Mouse (Mus musculus) adipocyte (in vitro differentiated cells): ENCODE data around the gene Mtrex.

ENCODE experiments used
- DNase-seq: peaks from one replicate; pipeline ENCODE4 v3.0.0-alpha.2; 2016; ENCODE audit warnings: low spot score

The Mtrex gene

DNA sequence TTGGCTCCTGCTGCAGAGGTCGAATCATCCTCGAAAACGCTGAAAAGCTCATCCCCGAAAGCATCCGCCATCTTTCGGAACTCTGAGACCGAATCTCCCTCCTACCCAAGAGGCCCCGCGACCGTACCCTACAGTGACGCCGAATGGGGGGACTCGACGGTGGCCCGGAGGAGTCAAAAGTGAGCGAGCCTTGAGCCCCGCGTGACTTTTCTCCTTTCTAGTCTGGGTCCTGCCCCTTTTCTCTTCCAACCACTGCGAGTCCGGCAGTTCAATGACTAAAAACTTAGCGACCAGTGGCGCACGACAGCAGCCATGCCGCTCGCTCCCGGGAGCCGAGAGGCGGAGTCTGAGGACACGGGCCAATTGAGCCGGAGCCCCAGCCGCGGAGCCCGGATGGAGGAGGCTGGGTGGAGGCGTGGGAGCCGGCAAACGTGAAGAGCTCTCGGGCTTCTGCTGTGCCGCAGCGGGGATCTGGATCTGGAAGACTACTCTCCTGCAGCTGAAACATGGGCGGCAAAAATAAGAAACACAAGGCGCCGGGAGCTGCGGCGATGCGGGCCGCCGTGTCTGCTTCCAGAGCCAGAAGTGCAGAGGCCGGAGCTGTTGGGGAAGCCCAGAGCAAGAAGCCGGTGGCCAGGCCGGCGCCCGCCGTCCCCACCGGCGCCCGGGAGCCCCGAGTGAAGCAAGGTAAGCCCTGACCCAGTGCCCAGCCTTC is at the start of gene Mtrex, which contains the start of gene Dhx29:
Gene Mtrex, minus strand, starts transcription at position 112 of the 715 bp plus-strand sequence.
Gene Dhx29, plus strand, starts transcription at position 168 of the 715 bp plus-strand sequence.
- DNase-seq = peak; percentile 98

DNA sequence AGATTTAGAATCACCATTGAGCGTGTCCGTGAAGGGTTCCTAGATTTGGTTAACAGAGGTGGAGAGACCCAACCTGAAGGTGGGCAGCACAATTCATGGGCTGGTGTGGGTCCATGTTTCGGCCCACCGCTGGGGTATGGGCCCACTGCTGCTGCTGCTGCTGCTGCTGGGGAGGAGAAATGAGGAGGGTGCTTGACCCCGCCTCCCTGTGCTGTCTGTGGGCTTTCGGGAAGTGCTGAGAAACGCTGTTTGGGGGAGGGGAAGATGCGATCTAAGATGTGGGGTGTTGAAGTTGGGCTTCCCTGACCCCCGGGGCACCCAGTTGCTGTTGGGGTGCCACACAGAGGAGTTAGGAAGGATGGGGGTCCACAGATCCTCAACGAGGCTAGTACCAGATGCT is 49.5 kb upstream of the Mtrex start:
- no peak for DNase-seq

DNA sequence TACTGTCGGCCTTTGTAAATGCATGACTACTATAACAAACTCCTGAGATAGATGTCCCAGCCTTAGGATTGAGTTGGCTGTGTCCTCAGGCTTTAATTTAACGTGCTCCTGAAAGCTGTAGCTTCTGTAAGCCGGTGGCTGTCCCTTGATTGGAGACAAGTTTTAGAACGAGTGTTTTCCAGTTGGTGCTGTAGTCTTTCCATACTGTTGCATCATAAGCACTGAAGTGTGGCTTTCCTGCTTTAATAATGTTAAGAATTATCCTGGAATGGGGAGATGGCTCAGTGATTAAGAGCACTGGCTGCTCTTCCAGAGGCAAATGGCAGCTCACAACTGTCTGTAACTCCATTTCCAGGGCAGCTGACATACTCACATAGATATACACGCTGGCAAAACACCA is 40.1 kb upstream of the Mtrex start:
- DNase-seq = no peak

DNA sequence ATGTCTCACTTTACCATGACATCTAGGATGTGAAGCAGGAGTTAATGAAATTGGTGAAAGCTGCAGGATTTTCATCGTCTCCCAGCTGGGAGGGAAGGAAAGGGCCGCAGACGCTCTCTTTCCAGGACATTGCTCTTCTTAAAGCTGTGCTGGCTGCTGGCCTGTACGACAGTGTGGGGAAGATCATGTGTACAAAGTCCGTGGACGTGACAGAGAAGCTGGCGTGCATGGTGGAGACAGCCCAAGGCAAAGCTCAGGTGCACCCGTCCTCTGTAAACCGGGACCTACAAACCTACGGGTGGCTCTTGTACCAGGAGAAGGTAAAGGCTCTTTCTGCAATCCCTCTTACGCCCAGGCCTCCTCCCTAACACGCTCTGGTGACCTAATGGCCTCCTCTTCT is 37.2 kb upstream of the Mtrex start:
- DNase-seq = no peak

DNA sequence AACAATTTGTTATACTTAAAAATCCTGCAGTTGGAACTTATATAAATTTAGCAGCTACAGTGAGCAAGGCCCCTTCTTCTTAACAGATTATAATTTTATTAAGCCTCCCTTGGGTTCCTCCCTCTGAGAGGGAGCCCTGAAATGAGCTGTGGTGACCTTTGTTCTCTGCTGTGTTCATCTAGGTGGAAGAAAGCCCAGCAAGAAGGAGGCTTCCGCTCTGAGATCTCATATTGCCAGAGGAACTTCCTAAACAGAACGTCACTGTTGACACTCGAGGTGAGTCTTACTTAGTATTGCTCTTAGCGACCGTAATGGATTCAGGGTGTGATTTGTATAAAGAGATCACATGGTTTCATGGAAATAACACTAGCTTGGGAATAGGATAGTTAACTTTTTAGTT is 35.9 kb upstream of the Mtrex start:
- DNase-seq = no peak

DNA sequence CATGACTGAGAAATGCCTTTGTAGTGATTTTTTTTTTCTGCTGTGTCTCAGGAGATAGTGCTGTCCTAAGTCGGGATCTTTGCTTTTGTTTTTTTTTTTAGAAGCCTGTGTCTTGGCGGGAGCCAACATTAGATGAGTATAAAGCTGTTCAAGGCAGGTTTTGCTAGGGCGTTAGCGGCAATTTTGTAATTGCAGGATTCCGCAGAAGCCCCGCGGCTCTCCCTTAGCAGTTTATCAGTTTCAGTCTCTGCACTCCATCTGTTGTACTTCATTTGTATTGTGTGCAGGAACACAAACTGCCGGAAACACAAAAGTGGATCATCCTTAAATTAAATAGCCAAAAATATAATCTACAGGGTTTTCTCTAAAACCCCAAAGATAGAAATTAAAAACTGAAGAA is 26.9 kb upstream of the Mtrex start:
- no peak for DNase-seq

DNA sequence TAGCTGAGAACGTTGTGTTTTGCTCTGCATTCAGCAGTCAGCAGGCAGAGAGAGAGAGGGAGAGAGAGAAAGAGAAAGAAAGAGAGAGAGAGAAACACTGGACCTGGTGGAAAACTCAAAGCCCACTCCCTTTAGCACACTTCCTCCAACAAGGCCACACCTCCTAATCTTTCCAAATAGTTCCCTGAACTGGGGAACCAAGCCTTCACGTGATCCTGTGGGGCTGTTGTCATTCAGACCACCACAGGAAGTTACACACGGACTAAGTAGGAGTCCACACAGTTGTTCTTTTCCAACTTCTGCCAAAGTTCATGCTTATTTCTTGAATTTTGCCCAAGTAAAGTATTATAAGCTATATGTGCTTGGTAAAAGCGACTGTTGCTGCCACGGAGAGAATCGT is 18.7 kb upstream of the Mtrex start:
- no peak for DNase-seq

DNA sequence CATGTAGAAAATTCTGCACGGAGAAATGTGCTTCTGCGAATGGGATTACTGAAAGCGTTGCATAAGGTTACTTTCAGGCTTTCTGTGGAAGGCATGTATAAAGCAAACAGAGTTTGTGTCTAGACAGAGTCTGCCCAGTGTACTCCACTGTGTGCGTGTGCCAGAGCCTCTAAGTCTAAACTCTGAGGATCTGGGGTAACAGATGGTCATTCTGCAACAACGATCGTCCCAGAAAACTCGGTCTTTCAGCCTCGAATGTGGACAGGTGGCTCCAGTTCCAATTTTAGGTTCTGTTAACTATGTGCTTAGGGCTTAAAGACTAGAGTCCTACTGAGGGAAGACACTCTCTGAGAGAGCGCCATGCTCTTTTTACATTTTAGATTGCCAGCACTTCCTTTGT is 18.1 kb upstream of the Mtrex start:
- no peak for DNase-seq

DNA sequence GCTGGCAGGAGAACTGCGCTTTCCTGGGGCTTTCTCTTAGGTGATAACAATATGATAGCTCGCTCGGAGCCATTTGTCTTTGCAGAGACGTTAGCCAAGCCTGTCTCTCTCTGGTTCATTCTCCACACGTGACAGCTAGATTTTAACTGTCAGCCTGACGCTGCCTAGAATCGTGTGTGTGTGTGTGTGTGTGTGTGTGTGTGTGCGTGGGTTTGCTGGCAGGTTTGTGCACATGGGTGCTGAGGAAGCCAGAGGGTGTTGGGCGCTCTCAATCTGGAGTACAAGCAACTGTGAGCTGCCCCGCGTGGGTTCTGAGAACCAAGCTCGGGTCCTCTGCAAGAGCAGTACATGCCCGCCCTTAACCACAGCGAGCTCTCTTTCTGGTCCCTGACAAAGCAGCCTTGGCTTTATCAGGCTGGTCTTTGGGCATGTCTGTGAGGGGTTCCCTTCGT is 14.7 kb upstream of the Mtrex start:
- DNase-seq = no peak

DNA sequence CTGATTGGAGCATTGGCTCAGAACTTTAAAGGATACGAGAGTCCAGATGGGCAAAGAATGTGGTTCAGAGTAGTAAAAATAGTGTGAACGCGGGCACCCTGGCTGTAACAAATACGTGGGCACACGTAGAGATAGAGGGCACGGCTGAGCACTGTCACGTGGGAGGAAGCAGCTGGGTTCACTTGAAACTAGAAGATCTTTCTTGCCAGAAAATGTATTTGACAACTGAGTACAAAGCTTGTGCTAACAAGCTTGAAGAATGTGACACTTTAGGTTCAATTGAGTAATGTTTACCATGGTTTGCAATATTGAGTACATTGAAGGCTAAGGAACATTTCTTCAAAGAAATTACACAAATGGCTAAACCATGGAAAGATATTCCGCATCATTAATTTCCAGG is 10.9 kb upstream of the Mtrex start:
- DNase-seq = no peak

DNA sequence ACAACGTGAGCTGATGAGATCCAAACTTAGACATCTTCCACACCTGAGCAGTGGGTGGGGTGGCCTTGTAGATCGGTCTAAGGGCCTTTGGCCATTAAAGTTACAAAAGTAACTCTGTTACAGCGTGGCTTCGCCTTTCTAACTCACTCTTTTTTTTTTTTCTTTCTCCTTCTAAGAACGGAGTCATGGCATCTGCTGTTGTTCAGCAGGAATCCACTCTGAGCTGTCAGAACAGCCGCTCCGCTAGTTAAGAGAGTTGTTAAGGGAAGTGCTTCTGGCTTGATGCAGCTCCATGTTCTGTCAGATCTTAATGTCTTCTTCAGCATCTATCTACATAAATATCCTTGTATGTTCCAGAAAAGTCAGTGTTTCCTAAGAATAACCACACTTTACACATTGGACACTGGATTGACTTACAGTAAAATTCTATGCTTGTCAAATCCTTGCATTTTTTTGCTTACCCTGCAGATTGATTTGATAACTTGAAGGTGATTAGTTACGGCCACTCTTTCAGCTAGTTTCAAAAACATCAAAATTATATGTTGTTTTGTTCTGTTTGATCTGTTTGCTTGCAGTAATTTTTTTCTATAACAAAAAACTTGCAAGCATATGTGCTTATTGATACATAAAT is 955 bp upstream of the Mtrex start:
- DNase-seq = peak; percentile 9

DNA sequence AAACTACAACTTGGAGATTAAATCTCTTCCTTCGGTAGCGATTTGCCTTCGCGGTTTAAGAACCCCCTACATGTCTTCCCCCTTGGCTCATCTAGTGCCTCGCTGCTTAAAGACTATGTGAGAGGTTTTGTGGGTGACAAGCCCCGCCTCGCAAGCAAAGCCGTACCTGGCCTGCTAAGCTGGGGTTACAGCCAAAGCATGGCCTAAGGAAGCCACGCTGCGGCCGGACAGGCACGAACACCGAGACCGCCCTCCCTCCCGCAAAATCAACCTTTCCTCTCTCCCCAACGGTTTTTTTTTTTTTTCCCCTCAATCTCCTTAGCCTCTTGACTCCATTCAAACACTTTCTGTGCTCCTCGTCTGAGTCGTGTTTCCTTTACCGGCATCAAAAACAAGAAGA is 402 bp downstream of the Mtrex start:
- DNase-seq = no peak

DNA sequence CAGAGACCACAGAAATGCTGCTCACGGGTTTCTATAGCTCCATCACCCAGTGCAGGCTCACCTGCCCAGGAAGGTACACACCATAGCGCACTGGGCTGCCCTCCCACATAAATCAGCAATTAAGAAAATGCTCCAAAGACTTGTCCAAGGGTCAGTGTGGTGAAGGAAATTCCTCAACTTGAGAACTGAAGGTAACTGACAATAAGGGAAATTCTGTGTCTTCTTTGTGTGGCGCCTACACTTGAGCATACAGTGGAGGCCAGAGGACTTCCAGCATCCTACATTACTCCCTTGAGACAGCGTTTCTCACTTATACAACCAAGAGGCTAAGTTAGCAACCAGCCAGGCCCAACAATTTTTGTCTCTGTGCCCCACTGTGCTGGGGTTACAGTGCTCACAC is 1.2 kb downstream of the Mtrex start:
- DNase-seq = no peak

DNA sequence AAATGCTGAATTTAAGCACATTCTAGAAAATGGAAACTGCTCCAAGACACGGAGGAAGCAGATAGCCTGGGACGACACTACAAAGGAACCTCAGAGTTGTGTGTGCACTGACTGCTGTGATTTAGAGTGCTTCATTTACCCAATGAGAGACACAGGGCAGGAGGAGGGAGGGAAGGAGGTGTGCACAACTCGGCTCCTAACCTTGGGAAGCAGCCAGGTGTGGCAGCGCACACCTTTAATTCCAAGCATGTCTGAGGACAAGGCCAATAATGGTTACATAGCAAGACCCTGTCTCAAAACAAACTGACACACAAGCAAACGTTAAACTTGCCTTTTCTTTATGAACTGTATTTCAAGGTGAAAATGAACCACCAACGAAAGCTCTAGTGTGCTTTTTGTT is 1.9 kb downstream of the Mtrex start:
- no peak for DNase-seq

DNA sequence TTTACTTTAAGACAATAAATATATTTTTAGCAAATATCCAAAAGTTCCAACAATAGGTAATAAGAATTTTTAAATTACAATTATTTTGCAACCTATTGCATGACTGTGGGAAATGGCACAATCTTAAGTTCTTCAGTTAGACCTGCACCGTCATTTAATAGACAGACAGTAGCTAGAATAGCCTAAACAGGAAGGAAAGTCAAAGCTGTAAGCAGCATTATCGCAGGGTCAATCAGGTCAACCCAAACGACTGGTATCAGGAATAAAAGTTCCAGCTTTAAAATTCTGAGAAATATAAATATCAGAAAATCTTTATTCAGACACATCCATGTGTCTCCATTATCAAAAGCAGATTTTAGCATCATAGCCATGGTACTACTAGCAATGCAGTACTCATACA is 6.3 kb downstream of the Mtrex start:
- no peak for DNase-seq

DNA sequence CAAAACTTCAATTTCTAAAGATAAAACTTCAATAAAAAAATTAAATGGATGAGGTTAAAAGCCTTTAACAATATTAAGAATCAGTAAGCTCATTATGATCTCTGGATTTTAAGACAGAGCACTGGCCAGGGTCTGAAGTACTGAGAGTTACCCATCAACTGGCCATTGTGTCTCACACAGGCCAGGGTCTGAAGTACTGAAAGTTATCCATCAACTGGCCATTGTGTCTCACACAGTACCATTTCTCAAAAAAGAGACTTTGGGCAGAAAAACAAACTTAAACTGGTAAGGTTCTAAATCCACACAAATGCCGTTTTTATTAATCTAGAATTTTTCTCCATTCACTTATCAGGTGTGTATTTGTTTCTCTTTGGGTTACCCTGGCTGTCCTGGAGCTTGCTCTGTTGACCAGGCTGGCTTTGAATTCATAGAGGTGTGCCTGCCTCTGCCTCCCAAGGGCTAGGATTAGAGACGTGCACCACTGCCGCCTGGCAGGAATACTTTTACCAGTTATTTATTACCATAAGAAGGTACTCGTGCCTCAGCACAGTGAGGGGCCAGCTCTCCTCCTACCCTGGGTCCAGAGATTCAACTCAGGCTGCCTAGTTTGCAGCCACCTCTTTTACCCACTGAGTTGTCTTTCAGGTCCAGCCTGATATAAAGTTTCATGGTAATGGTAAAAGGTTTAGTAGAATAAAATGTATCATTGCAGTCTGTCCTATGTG is 7.9 kb downstream of the Mtrex start:
- no peak for DNase-seq

DNA sequence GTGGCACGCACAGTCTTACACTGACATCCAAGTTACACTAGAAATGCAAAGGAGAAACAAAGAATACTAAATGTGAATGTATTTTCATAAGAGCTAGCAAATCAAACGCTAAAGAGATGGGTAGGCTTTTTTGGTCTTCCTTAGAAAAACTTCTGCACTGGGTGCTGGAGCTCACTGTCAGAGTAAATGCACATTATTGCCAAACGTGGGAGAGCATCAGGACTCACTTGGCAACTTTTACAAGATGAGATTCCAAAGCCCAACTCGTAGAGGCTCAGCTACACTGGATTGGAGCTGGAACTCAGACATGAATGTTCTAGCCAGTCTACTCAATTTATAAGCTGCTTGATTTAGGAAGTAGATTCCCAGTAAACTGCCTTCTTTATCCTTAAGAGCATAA is 16.8 kb downstream of the Mtrex start:
- DNase-seq = no peak

DNA sequence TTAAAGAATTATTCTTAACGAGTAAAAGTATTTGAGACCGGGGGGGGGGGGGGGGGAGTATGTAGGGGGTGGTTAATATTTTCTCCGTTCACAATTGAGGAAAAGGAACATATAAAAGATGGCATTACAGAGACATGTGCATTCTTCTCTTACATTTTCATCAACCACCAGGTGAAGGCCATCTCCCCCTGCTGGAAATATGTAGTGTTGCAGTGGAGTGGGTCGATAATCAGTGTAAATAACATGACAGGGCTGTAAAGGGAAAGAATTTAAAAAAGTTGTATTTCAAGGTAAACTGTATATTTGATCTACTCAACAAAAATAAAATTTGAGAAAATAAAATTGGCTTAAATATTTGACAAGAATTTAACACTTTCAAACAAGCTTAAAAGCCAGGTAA is 17.5 kb downstream of the Mtrex start:
- peak; percentile 36 for DNase-seq

DNA sequence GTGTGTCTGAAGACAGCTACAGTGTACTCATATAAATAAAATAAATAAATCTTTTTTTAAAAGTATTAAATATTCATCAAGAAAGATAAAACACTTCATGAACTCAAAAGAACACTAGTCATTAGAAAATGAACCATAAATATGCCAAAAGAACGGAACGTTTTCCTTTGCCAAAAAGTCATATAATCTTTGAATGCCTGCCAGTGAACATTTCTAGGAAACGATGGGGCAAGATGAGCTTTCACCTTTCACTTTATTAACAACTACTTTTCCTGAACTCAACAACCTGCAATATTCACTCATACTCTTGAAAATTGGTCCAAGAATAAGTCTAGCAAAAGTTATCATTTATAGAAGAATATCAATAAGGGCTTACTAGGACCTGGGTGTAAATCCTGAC is 25.0 kb downstream of the Mtrex start:
- peak; percentile 61 for DNase-seq

DNA sequence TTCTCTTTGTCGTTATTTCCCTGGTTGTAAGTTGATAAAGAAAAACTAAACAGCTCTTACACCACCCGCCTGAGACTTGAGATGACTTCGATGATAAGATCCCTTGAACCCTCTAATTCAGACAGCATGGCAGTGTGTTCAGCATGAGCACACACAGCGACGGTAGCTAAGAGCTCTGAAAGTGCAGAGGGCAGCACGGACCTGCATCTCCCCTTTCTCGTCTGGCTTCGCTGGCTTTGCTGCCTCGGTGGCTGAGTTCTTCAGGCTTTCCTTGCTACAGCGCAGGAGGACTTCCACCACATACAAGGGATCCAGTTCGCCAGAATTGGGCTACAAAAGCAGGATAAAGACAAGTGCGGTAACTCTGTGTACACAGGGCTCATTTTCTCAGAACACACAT is 40.0 kb downstream of the Mtrex start:
- no peak for DNase-seq

DNA sequence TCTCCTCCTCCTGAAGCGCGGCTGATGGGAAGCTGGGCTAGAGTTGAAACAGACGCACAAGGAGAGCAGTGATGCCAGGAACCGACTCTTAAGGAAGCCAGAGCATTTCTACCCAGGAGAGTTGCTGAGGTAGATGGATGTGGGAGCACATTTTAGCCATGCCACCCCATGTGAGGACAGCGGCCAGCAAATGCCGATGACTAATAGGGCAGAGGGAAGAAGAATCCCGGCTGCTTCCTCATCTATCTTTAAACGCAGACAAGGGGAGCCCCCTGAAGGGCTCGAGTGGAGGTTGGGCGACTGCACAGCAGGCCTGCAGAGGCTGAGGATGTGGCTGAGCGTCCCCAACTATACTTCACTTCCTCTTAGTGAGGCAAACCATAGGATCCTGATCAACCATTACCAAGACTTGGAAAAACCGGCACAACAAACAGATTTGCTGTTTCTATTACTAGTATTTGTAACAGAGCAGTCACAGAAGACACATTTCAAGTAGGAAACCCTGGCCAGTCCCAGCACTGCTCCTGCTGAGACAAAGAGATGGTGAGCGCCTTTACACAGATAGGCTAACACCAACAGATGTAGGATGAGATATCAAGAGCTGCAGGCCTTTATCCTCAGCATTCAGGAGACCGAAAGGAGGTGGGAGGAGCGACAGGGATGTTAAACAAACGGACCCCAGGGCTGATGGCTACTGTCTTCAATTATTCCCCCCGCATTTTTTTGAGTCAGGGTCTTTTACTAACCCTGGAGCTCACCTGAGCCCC is 55.5 kb downstream of the Mtrex start:
- no peak for DNase-seq

DNA sequence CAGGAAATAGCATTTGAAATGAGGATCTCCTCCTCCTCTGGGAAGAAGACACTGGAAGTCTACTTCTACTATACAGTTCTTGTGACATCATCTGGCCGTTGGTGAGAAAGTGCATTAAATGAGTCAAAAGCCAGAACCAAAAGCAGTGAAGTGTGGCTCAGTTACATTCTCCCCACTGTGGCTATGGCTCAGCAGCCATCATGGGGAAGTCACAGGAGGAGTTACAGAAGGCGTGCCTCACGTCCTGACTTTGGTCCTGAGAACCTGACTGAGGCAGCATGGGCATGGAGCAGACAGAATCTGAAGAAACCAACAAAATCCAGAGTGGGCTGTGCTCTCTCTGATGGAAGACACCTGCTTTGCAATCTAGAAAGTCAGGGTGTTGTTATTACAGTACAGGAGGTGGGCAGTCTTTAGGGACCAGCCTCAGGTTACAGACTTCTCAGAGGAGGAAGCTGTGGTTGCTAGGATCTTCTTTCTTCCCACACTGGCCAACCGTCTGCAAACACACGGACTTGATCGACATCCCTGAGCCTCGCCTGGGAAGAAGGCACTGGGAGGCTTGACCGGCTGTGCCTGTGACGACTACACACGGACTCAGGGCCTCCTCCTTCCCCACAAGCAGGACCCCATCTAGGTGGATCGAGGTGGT is 57.0 kb downstream of the Mtrex start:
- DNase-seq = no peak
